Mouse (Mus musculus) limb, embryonic 12.5 days (tissue): Measurements from ENCODE around the gene 4930579F01Rik. TPM values are rescaled to one million over a fixed set of nuclear protein-coding genes. Genes with fewer than 3 reads are reported as not detected.

ENCODE experiments used
- ATAC-seq: fragments of 200-750 bp; cut with Nextera tagmentation; 2 replicates; pipeline ENCODE4 v1.8.0; 2017; ENCODE audit warnings: low read depth, moderate TSS enrichment; ENCODE audit not compliant: insufficient number of reproducible peaks, insufficient read depth, low FRiP score, low TSS enrichment
- H3K27ac ChIP-seq: fragments of 300-500 bp; sonication (generic); 2 replicates; pipeline ENCODE4 v1.5.1; 2016; ENCODE audit warnings: mild to moderate bottlenecking, moderate library complexity
- H3K27me3 ChIP-seq: fragments of 300-500 bp; sonication (generic); 2 replicates; pipeline ENCODE4 v1.6.1; 2016; ENCODE audit warnings: mild to moderate bottlenecking, moderate library complexity
- H3K36me3 ChIP-seq: fragments of 300-500 bp; sonication (generic); 2 replicates; pipeline ENCODE4 v1.6.1; 2016; ENCODE audit warnings: mild to moderate bottlenecking, moderate library complexity
- H3K4me1 ChIP-seq: fragments of 300-500 bp; sonication (generic); replicated peaks from 2 replicates; pipeline ENCODE4 v1.6.1; 2016
- H3K4me2 ChIP-seq: fragments of 300-500 bp; sonication (generic); 2 replicates; pipeline ENCODE4 v1.6.1; 2016; ENCODE audit warnings: mild to moderate bottlenecking, moderate library complexity
- H3K4me3 ChIP-seq: fragments of 300-500 bp; sonication (generic); replicated peaks from 2 replicates; pipeline ENCODE4 v1.5.1; 2016; ENCODE audit warnings: mild to moderate bottlenecking
- H3K9ac ChIP-seq: fragments of 300-500 bp; sonication (generic); replicated peaks from 2 replicates; pipeline ENCODE4 v1.6.1; 2016; ENCODE audit warnings: mild to moderate bottlenecking, moderate library complexity
- H3K9me3 ChIP-seq: fragments of 300-500 bp; sonication (generic); 2 replicates; pipeline ENCODE4 v1.6.1; 2016; ENCODE audit warnings: mild to moderate bottlenecking, moderate library complexity
- WGBS: fragments of 180-500 bp; shearing (Covaris S2); methylation state at CpG from one replicate; pipeline ENCODE4 v1.1.7; 2016; 5-methylcytosine and 5-hydroxymethylcytosine counted together
- polyA plus RNA-seq: library from polyadenylated mRNA; unstranded; fragments of >200 nt; fragmentation: Nextera tagmentation; extraction: Ambion mirVana; gene quantifications from 2 replicates; pipeline ENCODE4 v1.2.1, GENCODE M21; 2016

The 4930579F01Rik gene
- polyA plus RNA-seq, 1 experiment from 2014 or later, result not detected

DNA sequence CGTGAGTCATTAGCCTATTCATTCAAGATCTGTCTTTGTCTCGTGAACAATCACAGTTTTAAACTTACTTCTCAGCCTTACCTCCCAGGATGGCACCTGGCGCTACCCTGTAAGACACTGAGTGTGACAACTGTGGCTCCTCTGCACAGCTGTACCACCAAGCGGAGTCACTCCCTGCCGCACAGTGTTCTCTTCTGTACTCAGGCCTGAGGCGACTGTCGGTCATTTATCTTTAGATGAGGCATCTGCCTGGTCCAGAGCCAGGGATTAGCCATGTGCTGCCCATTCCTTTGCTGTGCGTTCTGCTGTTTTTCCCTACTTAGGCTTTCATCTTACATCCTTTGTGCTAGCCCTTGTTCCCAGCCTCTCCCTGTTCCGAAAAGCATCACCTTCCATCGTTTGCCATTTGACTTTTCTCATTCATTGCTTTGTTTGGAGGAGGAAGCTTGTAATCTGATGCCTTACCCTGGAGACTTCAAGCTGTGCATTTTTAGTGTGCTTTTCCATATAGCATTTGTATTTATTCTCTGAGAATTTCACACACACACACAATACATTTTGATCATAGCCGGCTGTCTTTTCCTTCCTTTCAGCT is 21.9 kb upstream of the 4930579F01Rik start:
- no peak overlapping the region for H3K4me3 ChIP-seq
- H3K27ac ChIP-seq, result no peak overlapping the region
- no peak for ATAC-seq

DNA sequence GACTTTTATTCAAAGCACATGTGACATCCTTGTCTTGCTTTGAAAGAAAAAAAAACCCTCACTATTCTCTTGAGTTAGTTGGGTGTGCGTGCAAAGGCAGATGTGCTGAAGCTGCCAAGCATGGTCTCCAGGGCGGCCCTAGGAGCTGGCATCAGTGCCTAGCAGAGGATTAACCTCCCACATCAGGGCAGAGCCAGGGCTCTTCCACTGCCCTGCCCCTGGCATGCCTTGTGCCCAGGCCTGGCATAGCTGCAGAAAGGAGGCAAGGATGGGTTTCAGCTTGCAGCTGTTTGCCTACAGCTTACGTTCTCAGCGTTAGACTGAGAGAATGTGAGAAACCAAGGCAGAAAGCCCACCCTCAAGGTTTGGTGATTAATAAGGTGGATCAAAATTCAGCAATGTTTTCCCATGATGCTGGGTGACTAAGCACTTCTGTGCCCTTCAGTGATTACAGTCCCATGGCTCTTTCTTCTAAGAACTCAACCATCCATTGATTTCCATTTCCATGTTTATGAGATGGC is 18.9 kb upstream of the 4930579F01Rik start:
- no peak for ATAC-seq
- H3K9ac ChIP-seq, result no peak overlapping the region
- no peak overlapping the region for H3K27ac ChIP-seq
- H3K4me1 ChIP-seq, result peaks cover 11% of the 10 kb centered on the region; the same call in 1 of the 2 replicates
- H3K4me2 ChIP-seq, result no peak overlapping the region
- no peaks in the 10 kb centered on the region for H3K9me3 ChIP-seq
- WGBS, result 89% methylated on average over 4 of the region's 4 CpGs
- no peaks in the 10 kb centered on the region for H3K27me3 ChIP-seq
- H3K36me3 ChIP-seq, result no peaks in the 10 kb centered on the region
- no peak overlapping the region for H3K4me3 ChIP-seq

More for the DNA sequence above, 21.9 kb upstream of the 4930579F01Rik start:
- peaks cover 11% of the 10 kb centered on the region; the same call in 1 of the 2 replicates for H3K4me1 ChIP-seq
- 57% methylated on average over 11 of the region's 11 CpGs for WGBS
- no peaks in the 10 kb centered on the region for H3K36me3 ChIP-seq
- H3K9me3 ChIP-seq, result no peaks in the 10 kb centered on the region
- H3K4me2 ChIP-seq, result no peak overlapping the region
- no peaks in the 10 kb centered on the region for H3K27me3 ChIP-seq
- no peak overlapping the region for H3K9ac ChIP-seq

DNA sequence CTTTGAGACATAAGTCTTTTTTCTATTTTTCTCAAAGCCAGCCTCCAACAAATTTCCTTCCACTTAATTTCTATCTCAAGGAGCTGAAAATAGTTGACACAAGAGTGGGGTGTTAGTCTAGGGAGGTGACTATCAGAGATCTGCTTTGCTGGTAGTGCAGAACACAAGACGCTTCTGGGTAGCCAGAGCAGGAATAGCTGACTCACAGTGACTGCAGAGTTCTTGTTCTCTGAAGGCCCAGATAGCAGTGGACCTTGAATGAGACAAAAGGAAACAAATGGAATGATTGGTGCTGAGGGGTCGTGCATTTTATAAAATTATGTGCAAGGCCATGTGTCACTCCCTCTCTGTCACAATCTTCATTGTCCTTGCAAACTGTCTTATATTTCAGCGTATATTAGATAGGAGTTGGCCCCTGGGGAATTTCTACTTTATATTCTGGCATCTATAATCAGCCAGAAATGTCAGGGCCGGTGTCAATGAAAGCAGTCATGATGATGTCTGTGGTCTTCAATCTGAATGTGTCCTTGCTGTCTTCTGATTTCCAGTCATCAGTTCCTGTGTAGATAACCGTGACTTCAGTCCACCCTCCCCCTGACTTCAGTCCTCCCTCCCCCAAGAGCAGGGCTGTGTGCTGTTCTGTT is 16.9 kb upstream of the 4930579F01Rik start:
- Histone ChIP-seq H3K4me2 (no peak overlapping the region), H3K36me3 (no peaks in the 10 kb centered on the region), H3K4me1 (peaks cover 2% of the 10 kb centered on the region; the same call in 1 of the 2 replicates), H3K9ac (no peak overlapping the region), H3K4me3 (no peak overlapping the region), H3K27me3 (no peaks in the 10 kb centered on the region), H3K27ac (no peak overlapping the region), H3K9me3 (no peaks in the 10 kb centered on the region)
- no peak for ATAC-seq
- WGBS, result 88% methylated on average over 5 of the region's 5 CpGs

DNA sequence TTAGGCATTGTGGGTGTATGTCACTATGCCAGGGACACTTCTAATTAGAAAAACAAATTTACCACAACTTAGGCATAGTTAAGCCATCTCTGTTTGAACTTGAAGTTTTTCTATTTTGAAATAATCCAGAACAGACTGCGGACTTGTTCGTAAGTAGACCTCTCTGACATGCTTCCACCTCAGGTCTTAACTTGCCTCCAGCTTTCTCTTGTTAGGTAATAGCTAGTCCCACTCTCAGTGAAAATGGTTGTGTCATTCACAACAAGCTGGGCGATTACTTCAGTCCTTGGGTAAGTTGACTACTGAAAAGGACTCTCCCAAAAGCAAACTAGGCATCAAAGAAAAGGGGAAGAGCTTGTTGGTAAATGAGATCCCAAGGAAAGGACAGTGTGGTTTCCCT is 15.2 kb upstream of the 4930579F01Rik start:
- no peaks in the 10 kb centered on the region for H3K9me3 ChIP-seq
- H3K36me3 ChIP-seq, result no peaks in the 10 kb centered on the region
- H3K27me3 ChIP-seq, result no peaks in the 10 kb centered on the region
- WGBS, result 91% methylated on average over 3 of the region's 3 CpGs
- no peak for ATAC-seq
- H3K4me1 ChIP-seq, result no peaks in the 10 kb centered on the region
- H3K4me2 ChIP-seq, result no peak overlapping the region
- H3K9ac ChIP-seq, result no peak overlapping the region
- no peak overlapping the region for H3K27ac ChIP-seq
- no peak overlapping the region for H3K4me3 ChIP-seq

DNA sequence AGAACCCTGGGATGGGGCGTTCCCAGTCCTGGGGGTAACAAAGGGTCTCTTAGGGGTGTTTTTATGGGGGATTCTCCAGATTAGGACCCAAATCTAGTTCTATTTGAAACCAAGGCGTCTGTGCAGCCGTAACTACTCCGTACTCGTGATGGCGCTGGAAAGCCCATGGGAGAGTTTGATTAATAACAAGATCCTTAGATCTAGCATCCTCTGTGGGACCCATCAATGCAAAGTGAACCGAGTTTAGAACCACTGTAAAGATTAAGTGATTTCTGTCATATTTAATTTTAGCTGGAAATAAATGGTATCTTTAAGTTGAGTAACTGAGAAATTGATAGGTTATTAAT is 5.1 kb upstream of the 4930579F01Rik start:
- Histone ChIP-seq H3K4me1 (no peaks in the 10 kb centered on the region), H3K27ac (no peak overlapping the region), H3K27me3 (0 out of 2 replicates have a peak, but pooled peaks cover 4% of the 10 kb centered on the region), H3K36me3 (no peaks in the 10 kb centered on the region), H3K9me3 (no peaks in the 10 kb centered on the region), H3K4me2 (peak overlapping the region; percentile 52; the same call in 1 of the 2 replicates), H3K4me3 (no peak overlapping the region), H3K9ac (no peak overlapping the region)
- WGBS, result 80% methylated on average over 7 of the region's 7 CpGs
- peak; percentile 42; the same call in 1 of the 2 replicates for ATAC-seq

DNA sequence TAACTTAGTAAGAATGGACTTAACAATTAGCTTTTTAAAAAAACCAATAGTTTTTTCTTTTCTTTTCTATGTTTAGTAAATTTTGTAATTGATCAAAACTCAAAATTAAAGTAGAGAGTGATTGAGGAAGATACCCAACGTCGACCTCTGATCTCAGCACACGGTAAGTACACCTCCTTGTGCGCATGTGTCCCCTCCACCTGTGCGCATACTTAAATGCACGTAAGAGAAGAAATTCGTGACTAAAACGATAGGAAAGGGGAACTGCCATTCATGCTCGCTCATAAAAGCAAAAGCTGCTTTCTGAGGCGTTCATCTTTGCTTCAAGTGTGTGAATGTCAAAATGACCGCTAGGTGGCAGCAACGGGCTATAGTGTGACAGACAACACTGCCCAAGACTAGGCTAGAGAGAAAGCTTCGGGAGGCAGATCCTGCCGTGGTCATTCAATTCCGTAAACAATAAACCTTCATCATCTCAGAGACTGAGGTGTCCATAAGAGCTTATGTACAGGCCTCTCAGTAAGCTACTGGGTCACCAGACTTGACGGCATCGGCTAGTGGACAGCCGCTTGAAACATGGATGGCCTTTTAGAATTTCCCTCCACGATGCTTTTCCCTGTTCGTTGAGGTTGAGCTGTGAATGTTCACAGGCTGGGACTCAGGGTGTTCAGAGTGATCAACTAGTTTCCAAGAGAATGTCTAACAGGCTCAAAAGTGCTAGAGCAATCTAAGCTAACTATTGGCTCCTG is 4.5 kb upstream of the 4930579F01Rik start:
- Histone ChIP-seq H3K9me3 (no peaks in the 10 kb centered on the region), H3K36me3 (no peaks in the 10 kb centered on the region), H3K9ac (no peak overlapping the region), H3K27ac (no peak overlapping the region), H3K4me1 (no peaks in the 10 kb centered on the region), H3K4me3 (peak overlapping the region; percentile 24), H3K4me2 (peak overlapping the region; percentile 52), H3K27me3 (0 out of 2 replicates have a peak, but pooled peaks cover 4% of the 10 kb centered on the region)
- WGBS, result 29% methylated on average over 20 of the region's 20 CpGs
- ATAC-seq, result peak; percentile 82

DNA sequence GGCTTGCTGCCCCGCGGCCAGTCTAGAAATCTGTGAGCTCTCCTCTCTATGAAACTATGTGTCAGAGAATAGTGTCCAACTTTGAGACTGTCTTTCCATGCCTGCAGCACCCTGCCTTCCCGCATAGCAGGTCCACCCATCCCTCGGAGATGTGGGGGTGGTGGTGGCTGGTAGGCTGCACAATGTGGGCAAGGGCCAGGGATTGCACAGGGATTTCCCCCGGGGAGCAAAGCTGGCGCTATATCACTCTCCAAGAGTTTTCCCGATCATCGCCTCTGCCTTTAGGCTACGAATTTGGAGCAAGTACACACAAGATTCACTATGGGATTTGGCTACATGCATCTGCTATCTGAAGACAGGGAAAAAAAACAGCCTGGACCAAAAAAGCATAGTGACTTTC is 3.9 kb upstream of the 4930579F01Rik start:
- ATAC-seq, result no peak
- Histone ChIP-seq H3K4me1 (no peaks in the 10 kb centered on the region), H3K4me3 (no peak overlapping the region), H3K9ac (no peak overlapping the region), H3K4me2 (no peak overlapping the region), H3K9me3 (no peaks in the 10 kb centered on the region), H3K27ac (no peak overlapping the region), H3K27me3 (0 out of 2 replicates have a peak, but pooled peaks cover 4% of the 10 kb centered on the region), H3K36me3 (no peaks in the 10 kb centered on the region)
- WGBS, result 66% methylated on average over 9 of the region's 9 CpGs

DNA sequence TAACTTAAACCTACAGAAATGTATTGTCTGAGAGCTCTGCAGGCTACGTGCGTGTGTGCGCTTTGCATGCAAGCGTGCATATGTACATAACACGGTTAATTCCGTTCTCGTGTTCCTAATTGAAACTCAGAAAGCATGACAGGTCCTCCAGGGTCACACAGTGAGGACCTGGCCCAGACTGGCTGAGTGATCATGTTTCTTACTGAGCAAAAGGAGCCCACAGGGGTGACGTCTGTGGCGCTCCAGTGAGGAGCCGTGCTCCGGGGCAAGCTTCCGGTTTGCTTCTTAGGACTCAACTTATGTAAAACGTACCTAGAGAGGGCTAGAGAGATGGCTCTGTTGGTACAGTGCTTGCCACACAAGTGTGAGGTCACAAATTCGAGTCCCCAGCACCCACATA is 3.5 kb upstream of the 4930579F01Rik start:
- Histone ChIP-seq H3K4me3 (no peak overlapping the region), H3K27ac (no peak overlapping the region), H3K4me1 (no peaks in the 10 kb centered on the region), H3K9ac (no peak overlapping the region), H3K36me3 (no peaks in the 10 kb centered on the region), H3K27me3 (0 out of 2 replicates have a peak, but pooled peaks cover 4% of the 10 kb centered on the region), H3K9me3 (no peaks in the 10 kb centered on the region), H3K4me2 (no peak overlapping the region)
- ATAC-seq, result no peak
- 75% methylated on average over 14 of the region's 14 CpGs for WGBS

DNA sequence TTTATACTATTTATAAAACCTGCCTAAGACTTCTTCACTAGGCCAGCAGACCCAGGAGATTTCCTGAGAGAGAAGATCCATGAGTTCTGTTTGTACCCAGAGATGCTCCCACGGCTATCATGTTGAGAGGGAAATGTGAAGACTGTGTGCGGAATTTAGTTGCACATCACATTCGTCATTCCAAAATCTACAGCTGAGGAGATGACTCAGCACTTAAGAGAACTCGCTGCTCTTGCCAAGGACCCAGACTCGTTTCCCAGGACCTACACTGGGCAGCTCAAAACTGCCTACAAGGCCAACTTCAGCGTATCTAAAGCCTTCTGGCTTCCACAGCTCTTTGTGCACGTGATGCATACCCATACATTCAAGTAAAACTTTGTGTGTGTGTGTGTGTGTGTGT is 1.4 kb downstream of the 4930579F01Rik start:
- 80% methylated on average over 7 of the region's 7 CpGs for WGBS
- H3K27me3 ChIP-seq, result 0 out of 2 replicates have a peak, but pooled peaks cover under 1% of the 10 kb centered on the region
- no peak for ATAC-seq
- H3K9ac ChIP-seq, result no peak overlapping the region
- no peaks in the 10 kb centered on the region for H3K4me1 ChIP-seq
- no peaks in the 10 kb centered on the region for H3K36me3 ChIP-seq
- H3K4me2 ChIP-seq, result no peak overlapping the region
- H3K9me3 ChIP-seq, result no peaks in the 10 kb centered on the region
- H3K27ac ChIP-seq, result no peak overlapping the region
- H3K4me3 ChIP-seq, result no peak overlapping the region

DNA sequence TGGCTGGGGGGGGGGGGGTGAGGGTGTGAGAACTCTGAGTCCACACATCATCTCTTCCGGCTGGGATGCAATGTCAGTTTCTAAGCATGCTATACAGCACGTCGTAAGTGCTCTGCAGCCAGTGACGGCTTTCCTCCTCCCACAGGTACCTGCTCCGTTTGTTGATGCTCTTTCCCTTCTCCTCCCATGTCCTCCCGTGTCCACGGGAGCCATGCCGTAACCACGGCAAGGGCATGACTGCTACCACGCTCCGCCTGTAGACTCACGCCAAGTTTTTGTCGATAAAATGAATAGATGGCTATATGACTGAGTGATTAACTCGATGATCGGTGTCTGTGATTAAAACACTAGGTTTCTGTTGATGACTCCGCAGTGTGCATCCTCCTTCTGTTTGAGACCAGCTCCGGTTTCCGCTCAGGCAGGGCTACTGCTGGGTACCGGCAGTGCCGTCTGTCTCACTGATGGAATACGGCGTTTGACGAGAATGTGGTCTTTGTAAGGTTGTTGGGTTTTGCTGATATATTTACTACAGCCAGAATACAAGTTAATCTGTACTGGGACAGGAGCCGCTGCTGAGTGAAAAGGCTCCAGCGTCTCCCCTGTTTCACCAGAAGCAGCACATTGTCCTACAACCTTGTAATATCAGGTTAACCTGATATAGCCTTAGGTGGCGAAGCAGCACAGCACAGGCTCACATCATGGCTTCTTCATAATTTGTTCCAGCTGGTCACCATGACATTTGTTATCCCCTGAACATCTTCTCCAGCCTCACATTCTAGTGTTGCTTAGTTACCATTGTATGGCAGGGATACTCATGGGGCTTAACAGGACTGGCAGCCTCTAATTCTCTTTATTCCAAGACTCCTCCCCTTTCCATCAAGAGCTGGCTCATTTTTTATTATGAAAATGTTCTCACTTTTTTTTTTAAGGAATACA is 7.4 kb downstream of the 4930579F01Rik start:
- Histone ChIP-seq H3K9me3 (no peaks in the 10 kb centered on the region), H3K27ac (no peak overlapping the region), H3K4me1 (no peaks in the 10 kb centered on the region), H3K27me3 (no peaks in the 10 kb centered on the region), H3K4me2 (no peak overlapping the region), H3K4me3 (no peak overlapping the region), H3K36me3 (no peaks in the 10 kb centered on the region), H3K9ac (no peak overlapping the region)
- WGBS, result 91% methylated on average over 26 of the region's 26 CpGs
- ATAC-seq, result no peak
